Mouse (Mus musculus) heart, embryonic 10.5 days (tissue): ENCODE data around the gene Afmid. TPM values are rescaled to one million over a fixed set of nuclear protein-coding genes. Genes with fewer than 3 reads are reported as not detected.
"Not testable (repeated sequence)": the region's sequence is repeated elsewhere in the genome, so short reads cannot be mapped to it uniquely, and the experiment has no call there.

Source experiments
- DNase-seq: peaks from one replicate; pipeline ENCODE4 v3.0.0-alpha.2; 2017; ENCODE audit warnings: low spot score
- H3K27ac ChIP-seq: fragments of 300-500 bp; sonication (generic); 2 replicates; pipeline ENCODE4 v1.5.1; 2016; ENCODE audit warnings: mild to moderate bottlenecking
- H3K27me3 ChIP-seq: fragments of 300-500 bp; sonication (generic); 2 replicates; pipeline ENCODE4 v1.6.1; 2016; ENCODE audit warnings: mild to moderate bottlenecking; ENCODE audit not compliant: poor library complexity, insufficient read depth, severe bottlenecking
- H3K36me3 ChIP-seq: fragments of 300-500 bp; sonication (generic); 2 replicates; pipeline ENCODE4 v1.6.1; 2016; ENCODE audit warnings: mild to moderate bottlenecking, moderate library complexity
- H3K4me1 ChIP-seq: fragments of 300-500 bp; sonication (generic); 2 replicates; pipeline ENCODE4 v1.6.1; 2016; ENCODE audit warnings: mild to moderate bottlenecking
- H3K4me3 ChIP-seq: fragments of 300-500 bp; sonication (generic); 2 replicates; pipeline ENCODE4 v1.5.1; 2016; ENCODE audit warnings: mild to moderate bottlenecking, moderate library complexity
- H3K9me3 ChIP-seq: fragments of 300-500 bp; sonication (generic); 2 replicates; pipeline ENCODE4 v1.6.1; 2016; ENCODE audit warnings: mild to moderate bottlenecking, moderate library complexity
- WGBS: fragments of 180-500 bp; shearing (Covaris S2); methylation state at CpG from one replicate; pipeline ENCODE4 v1.1.7; 2016; 5-methylcytosine and 5-hydroxymethylcytosine counted together
- polyA plus RNA-seq: library from polyadenylated mRNA; unstranded; fragments of >200 nt; fragmentation: Nextera tagmentation; extraction: Ambion mirVana; gene quantifications from 2 replicates; pipeline ENCODE4 v1.2.1, GENCODE M21; 2016

The Afmid gene
- polyA plus RNA-seq, 1 experiment from 2014 or later, result 8.8 TPM

- peaks cover 34% of the 10 kb centered on the region for H3K4me1 ChIP-seq
- no peaks in the 10 kb centered on the region for H3K9me3 ChIP-seq
- DNase-seq, result no peak
- H3K27ac ChIP-seq, result 0 out of 2 replicates have a peak overlapping the region, but pooled peaks have one; percentile 0
- H3K36me3 ChIP-seq, result no peaks in the 10 kb centered on the region
- H3K4me3 ChIP-seq, result peak overlapping the region; percentile 37; the same call in 1 of the 2 replicates
- peaks cover 10% of the 10 kb centered on the region for H3K27me3 ChIP-seq
- WGBS, result 54% methylated on average over 5 of the region's 5 CpGs
Measured at GRCm38 (mm10) chr11:117799174-117799573, 26.6 kb upstream of the Afmid start.

- Histone ChIP-seq H3K9me3 (no peaks in the 10 kb centered on the region), H3K27ac (no peak overlapping the region), H3K36me3 (no peaks in the 10 kb centered on the region), H3K27me3 (peaks cover 10% of the 10 kb centered on the region), H3K4me1 (peaks cover 34% of the 10 kb centered on the region), H3K4me3 (no peak overlapping the region)
- no peak for DNase-seq
- WGBS, result 82% methylated on average over 7 of the region's 7 CpGs
Measured at GRCm38 (mm10) chr11:117800038-117800437, 25.7 kb upstream of the Afmid start.

DNA sequence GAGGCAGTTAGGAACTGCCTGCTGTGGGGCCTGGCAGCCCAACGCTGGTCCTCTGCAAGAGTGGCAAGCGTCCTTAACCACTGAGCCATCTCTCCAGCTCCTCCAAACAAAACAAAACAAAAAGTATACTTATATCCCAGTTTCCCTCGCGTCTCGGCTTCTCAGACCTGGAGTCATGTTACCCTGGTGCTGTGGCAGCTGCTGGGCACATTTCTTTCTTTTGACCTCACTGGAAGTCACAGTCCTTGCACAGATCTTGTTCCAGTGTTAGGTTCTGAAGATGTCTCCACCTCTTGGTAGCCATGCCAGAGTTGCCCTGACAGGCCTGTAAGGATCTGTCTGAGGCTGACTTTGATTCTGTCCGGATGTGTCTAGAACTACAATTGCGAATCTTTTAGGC, 24.1 kb upstream of the Afmid start:
- H3K27me3 ChIP-seq, result peaks cover 10% of the 10 kb centered on the region
- DNase-seq, result no peak
- no peaks in the 10 kb centered on the region for H3K9me3 ChIP-seq
- peaks cover 32% of the 10 kb centered on the region for H3K4me1 ChIP-seq
- H3K27ac ChIP-seq, result no peak overlapping the region
- 79% methylated on average over 7 of the region's 7 CpGs for WGBS
- no peak overlapping the region for H3K4me3 ChIP-seq
- no peaks in the 10 kb centered on the region for H3K36me3 ChIP-seq

GRCm38 (mm10) chr11:117803166-117803688, 22.5 kb upstream of the Afmid start:
- WGBS, result 86% methylated on average over 3 of the region's 3 CpGs
- peak overlapping the region; percentile 1; the same call in 1 of the 2 replicates for H3K27ac ChIP-seq

DNA sequence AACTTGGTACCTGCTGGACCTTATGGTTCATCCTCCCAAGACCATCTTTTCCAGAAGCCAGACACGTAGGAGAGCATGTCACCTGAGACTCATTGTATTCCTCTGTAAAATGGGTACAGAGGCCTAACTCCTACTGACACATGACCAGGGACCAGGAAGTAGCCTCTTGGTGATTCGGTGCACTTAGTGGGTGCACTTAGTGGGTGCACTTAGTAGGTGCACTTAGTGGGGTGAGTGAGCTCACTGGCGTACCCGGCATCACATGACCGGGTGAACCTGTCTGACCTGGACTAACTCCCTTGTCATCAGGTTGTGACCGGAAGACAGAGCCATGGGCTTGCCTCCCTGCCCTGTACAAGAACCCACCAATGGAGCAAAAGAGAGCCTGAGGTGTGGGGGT, 18.9 kb upstream of the Afmid start:
- H3K4me1 ChIP-seq, result peaks cover 38% of the 10 kb centered on the region
- H3K9me3 ChIP-seq, result no peaks in the 10 kb centered on the region
- H3K27me3 ChIP-seq, result peaks cover 4% of the 10 kb centered on the region; the same call in 1 of the 2 replicates
- no peak for DNase-seq
- H3K36me3 ChIP-seq, result no peaks in the 10 kb centered on the region
- 92% methylated on average over 6 of the region's 6 CpGs for WGBS
- H3K27ac ChIP-seq, result no peak overlapping the region
- H3K4me3 ChIP-seq, result no peak overlapping the region

More at GRCm38 (mm10) chr11:117803166-117803688, 22.5 kb upstream of the Afmid start:
- no peak for DNase-seq
- Histone ChIP-seq H3K36me3 (no peaks in the 10 kb centered on the region), H3K4me3 (no peak overlapping the region), H3K27me3 (peaks cover 4% of the 10 kb centered on the region; the same call in 1 of the 2 replicates), H3K4me1 (peaks cover 19% of the 10 kb centered on the region), H3K9me3 (no peaks in the 10 kb centered on the region)

DNA sequence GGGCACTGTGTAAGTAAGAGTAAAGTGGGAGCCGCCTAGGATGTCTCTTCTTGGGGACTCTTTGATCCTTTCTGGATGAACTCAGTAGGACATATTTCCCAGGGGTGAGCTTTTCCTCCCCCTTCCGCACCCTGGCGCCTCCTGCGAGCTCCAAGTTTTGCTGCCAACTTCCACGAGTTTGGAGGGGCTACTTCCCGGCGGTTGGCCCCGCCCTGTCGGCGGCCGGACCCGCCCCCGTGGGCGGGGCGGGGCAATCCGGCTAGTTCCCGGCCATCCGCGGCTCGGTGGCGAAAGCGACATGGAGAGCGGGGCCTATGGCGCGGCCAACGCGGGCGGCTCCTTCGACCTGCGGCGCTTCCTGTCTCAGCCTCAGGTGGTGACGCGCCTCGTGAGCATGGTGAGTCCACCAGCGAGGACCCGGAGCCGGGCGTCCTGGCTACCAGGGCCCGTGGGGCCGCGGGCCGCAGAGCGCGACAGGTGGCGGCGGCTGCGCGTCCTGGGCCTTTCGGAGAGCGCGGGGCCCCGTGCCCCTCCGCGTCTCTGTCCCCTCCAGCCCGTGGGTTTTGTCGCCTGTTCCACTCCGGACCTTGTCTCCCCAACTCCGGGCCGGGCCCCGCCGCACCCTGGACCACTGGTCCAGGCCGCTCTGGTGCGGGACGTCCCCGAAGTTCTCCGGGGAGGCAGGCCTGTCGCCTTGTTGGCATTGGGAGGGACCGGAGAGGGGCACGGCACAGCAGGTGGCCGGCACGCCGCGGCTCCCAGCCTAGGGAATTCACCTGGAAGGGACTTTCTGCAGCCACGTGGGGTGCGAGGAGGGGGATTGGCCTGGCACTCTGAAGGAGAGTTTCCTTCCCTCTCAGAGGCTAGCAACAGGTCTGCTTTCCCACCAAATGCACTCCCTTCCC, 16.1 kb upstream of the Afmid start, which contains the start of the genes Gm20708 and Syngr2:
TSS of gene Gm20708 (plus strand) at position 262 of the 905 bp plus-strand sequence.
TSS of gene Syngr2 (plus strand) at position 262 of the 905 bp plus-strand sequence.
- H3K27ac ChIP-seq, result peak within 1 kb of the TSS; percentile 90
- H3K4me1 ChIP-seq, result peaks cover 47% of the 10 kb centered on the region
- under 1% methylated on average over 75 of the region's 75 CpGs for WGBS
- peak within 1 kb of the TSS; percentile 93 for H3K4me3 ChIP-seq
- peak; percentile 93 for DNase-seq
- peaks cover 28% of the 10 kb centered on the region for H3K36me3 ChIP-seq
- H3K9me3 ChIP-seq, result no peaks in the 10 kb centered on the region
- no peaks in the 10 kb centered on the region for H3K27me3 ChIP-seq

- peak overlapping the region; percentile 93 for H3K4me3 ChIP-seq
- no peaks in the 10 kb centered on the region for H3K27me3 ChIP-seq
- WGBS, result under 1% methylated on average over 21 of the region's 21 CpGs
- peak overlapping the region; percentile 90 for H3K27ac ChIP-seq
- peaks cover 52% of the 10 kb centered on the region for H3K4me1 ChIP-seq
- peak; percentile 92 for DNase-seq
- no peaks in the 10 kb centered on the region for H3K9me3 ChIP-seq
- H3K36me3 ChIP-seq, result peaks cover 36% of the 10 kb centered on the region
Measured at GRCm38 (mm10) chr11:117810401-117811046, 15.2 kb upstream of the Afmid start.

GRCm38 (mm10) chr11:117813867-117814266, 11.9 kb upstream of the Afmid start:
- H3K27me3 ChIP-seq, result no peaks in the 10 kb centered on the region
- peaks cover 61% of the 10 kb centered on the region for H3K4me1 ChIP-seq
- no peak overlapping the region for H3K27ac ChIP-seq
- no peaks in the 10 kb centered on the region for H3K9me3 ChIP-seq
- H3K36me3 ChIP-seq, result peaks cover 69% of the 10 kb centered on the region
- H3K4me3 ChIP-seq, result no peak overlapping the region
- DNase-seq, result no peak
- 69% methylated on average over 5 of the region's 5 CpGs for WGBS

DNA sequence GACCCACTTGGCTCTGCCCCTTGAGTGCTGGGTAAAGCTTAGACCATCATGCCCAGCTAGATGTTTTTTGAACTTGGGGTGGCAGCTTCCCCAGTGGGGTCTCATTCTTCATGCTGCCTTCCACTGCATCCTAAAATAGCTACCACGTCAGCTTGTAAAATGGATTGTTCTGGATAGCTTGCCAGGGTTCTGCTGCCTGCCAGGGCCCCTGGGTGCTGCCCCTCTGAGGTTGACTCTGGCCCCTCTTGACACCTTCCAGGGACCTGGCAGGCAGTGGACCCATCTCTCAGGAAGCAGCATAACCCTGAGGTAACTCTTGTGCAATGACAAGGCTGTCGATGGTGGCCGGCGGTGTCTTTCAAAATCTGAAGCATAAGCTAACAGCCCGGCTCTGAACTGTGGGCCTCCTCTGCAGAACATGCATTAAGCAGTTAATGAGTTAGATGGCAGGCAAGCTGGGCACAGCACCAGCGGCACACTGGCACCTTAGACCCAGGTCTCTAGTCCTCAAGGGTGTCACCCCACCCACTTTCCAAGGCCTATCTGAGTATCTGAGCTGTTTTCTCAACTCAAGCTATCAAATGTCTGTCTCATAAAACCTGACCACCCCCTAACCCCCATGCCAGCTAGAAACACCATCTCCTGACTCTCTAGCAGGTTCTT, 10.9 kb upstream of the Afmid start:
- peaks cover 61% of the 10 kb centered on the region for H3K4me1 ChIP-seq
- H3K27me3 ChIP-seq, result no peaks in the 10 kb centered on the region
- no peak overlapping the region for H3K27ac ChIP-seq
- no peaks in the 10 kb centered on the region for H3K9me3 ChIP-seq
- H3K36me3 ChIP-seq, result peaks cover 79% of the 10 kb centered on the region
- no peak overlapping the region for H3K4me3 ChIP-seq
- DNase-seq, result no peak
- 89% methylated on average over 6 of the region's 6 CpGs for WGBS

- DNase-seq, H3K9me3 ChIP-seq, H3K27me3 ChIP-seq, H3K4me3 ChIP-seq, H3K27ac ChIP-seq: not testable (repeated sequence)
- Histone ChIP-seq H3K4me1 (peaks cover 51% of the 10 kb centered on the region), H3K36me3 (peaks cover 89% of the 10 kb centered on the region)
- WGBS, result 80% methylated on average over 9 of the region's 9 CpGs
Measured at GRCm38 (mm10) chr11:117815850-117816249, 9.9 kb upstream of the Afmid start.

- WGBS, result 88% methylated on average over 11 of the region's 13 CpGs
Measured at GRCm38 (mm10) chr11:117816389-117816996, 9.2 kb upstream of the Afmid start.

DNA sequence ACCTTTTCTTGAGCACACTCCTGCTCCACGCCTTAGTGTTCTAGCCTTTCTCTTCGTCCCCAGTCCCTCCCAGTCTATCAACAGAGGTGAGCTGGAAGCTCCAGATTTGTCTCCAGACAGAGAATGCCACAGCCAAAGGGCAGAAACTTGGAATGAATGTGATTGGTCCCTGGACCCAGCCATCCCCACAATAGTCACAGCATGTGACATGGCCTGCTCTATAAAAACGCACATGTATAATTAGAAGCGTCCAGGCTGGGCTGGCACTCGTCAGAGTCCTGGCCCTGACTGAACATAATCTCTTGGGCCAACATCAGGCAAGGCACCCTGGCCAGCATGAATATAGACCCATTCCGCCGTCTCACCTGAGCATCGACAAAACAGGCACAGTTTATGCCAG, 6.6 kb upstream of the Afmid start:
- H3K4me3 ChIP-seq, result no peak overlapping the region
- H3K27me3 ChIP-seq, result no peaks in the 10 kb centered on the region
- peaks cover 99% of the 10 kb centered on the region for H3K36me3 ChIP-seq
- H3K4me1 ChIP-seq, result peaks cover 45% of the 10 kb centered on the region
- DNase-seq, result no peak
- no peaks in the 10 kb centered on the region for H3K9me3 ChIP-seq
- WGBS, result 84% methylated on average over 8 of the region's 8 CpGs
- H3K27ac ChIP-seq, result no peak overlapping the region

More at GRCm38 (mm10) chr11:117816389-117816996, 9.2 kb upstream of the Afmid start:
- Histone ChIP-seq H3K27me3 (no peaks in the 10 kb centered on the region), H3K27ac (no peak overlapping the region), H3K9me3 (no peaks in the 10 kb centered on the region), H3K4me3 (no peak overlapping the region), H3K4me1 (peaks cover 45% of the 10 kb centered on the region), H3K36me3 (peaks cover 95% of the 10 kb centered on the region)
- DNase-seq, result no peak
